Mouse (Mus musculus) ES-Bruce4 (cell line): ENCODE data around the gene Cnot2. TPM values are rescaled to one million over a fixed set of nuclear protein-coding genes. Genes with fewer than 3 reads are reported as not detected.

Experiments
- H3K27ac ChIP-seq: 2 replicates; pipeline ENCODE4 v1.5.1; 2012; ENCODE audit warnings: low read length, inconsistent platforms; ENCODE audit not compliant: insufficient read depth
- H3K27me3 ChIP-seq: 2 replicates; pipeline ENCODE4 v1.6.1; 2012; ENCODE audit warnings: mild to moderate bottlenecking, low read length, inconsistent platforms; ENCODE audit not compliant: control insufficient read depth, poor library complexity, insufficient read depth, severe bottlenecking
- H3K36me3 ChIP-seq: 2 replicates; pipeline ENCODE4 v1.6.1; 2012; ENCODE audit warnings: inconsistent platforms, mild to moderate bottlenecking, low read length, moderate library complexity; ENCODE audit not compliant: control insufficient read depth, poor library complexity, insufficient read depth, severe bottlenecking
- H3K4me1 ChIP-seq: one replicate; pipeline ENCODE4 v1.8.1; 2011; ENCODE audit warnings: low read length; ENCODE audit not compliant: control insufficient read depth, insufficient read depth
- H3K4me3 ChIP-seq: 2 replicates; pipeline ENCODE4 v1.5.1; 2011; ENCODE audit warnings: low read depth, mild to moderate bottlenecking, low read length
- H3K9ac ChIP-seq: 2 replicates; pipeline ENCODE4 v1.6.1; 2012; ENCODE audit warnings: low read depth, mild to moderate bottlenecking, inconsistent platforms; ENCODE audit not compliant: poor library complexity, severe bottlenecking
- H3K9me3 ChIP-seq: replicated peaks from 2 replicates; pipeline ENCODE4 v1.6.1; 2012; ENCODE audit warnings: mild to moderate bottlenecking, low read length, inconsistent platforms; ENCODE audit not compliant: control insufficient read depth, poor library complexity, insufficient read depth, severe bottlenecking
- CTCF ChIP-seq: IDR thresholded peaks from one replicate; pipeline ENCODE4 v1.8.1; 2011; ENCODE audit warnings: low read depth, low read length
- EP300 ChIP-seq: IDR thresholded peaks from 2 replicates; pipeline ENCODE4 v1.6.1; 2011; ENCODE audit warnings: low read depth, low read length; ENCODE audit not compliant: insufficient read depth
- POLR2A ChIP-seq: IDR thresholded peaks from one replicate; pipeline ENCODE4 v1.8.1; 2011; ENCODE audit warnings: low read length; ENCODE audit not compliant: insufficient read depth
- polyA plus RNA-seq: library from polyadenylated mRNA; stranded (reverse); fragments of >200 nt; gene quantifications from 2 replicates; pipeline ENCODE4 v1.2.4, GENCODE M21; 2011; ENCODE audit warnings: low read depth; ENCODE audit not compliant: missing spikeins, insufficient read depth, insufficient read length

Cnot2 gene
- polyA plus RNA-seq, 1 experiment: 126 TPM

GRCm38 (mm10) chr10:116440088-116440487 lies 141.2 kb downstream of the Cnot2 start:
- no peak for TF ChIP-seq CTCF
- TF ChIP-seq POLR2A: no peak
- no peak for TF ChIP-seq EP300

GRCm38 (mm10) chr10:116435455-116435854 lies 145.9 kb downstream of the Cnot2 start:
- Histone ChIP-seq H3K9me3 (peaks cover 17% of the 10 kb centered on the region), H3K4me3 (no peak overlapping the region), H3K27ac (no peak overlapping the region), H3K4me1 (no peaks in the 10 kb centered on the region), H3K9ac (no peak overlapping the region), H3K36me3 (no peaks in the 10 kb centered on the region), H3K27me3 (no peaks in the 10 kb centered on the region)
- no peak for TF ChIP-seq POLR2A
- TF ChIP-seq CTCF: no peak
- no peak for TF ChIP-seq EP300

More at GRCm38 (mm10) chr10:116440088-116440487, 141.2 kb downstream of the Cnot2 start:
- no peaks in the 10 kb centered on the region for H3K36me3 ChIP-seq
- H3K9ac ChIP-seq: no peak overlapping the region
- no peak overlapping the region for H3K4me3 ChIP-seq
- H3K9me3 ChIP-seq: peaks cover 17% of the 10 kb centered on the region
- no peaks in the 10 kb centered on the region for H3K4me1 ChIP-seq
- H3K27ac ChIP-seq: no peak overlapping the region
- no peaks in the 10 kb centered on the region for H3K27me3 ChIP-seq

Other genes with a start within 250 kb of the Cnot2 start
- gene Kcnmb4, start 107.6 kb downstream of the Cnot2 start, polyA plus RNA-seq: 1.8 and 3.2 TPM in 2 replicates